Mouse (Mus musculus): ENCODE measurements at regions not wholly inside any gene's neighbourhood (a gene's known extent, or its start where the extent isn't known, plus 50 kb on each side); places are given as distances from the start of the nearest gene placed in this dataset.

- TF ChIP-seq CTCF (IDR thresholded peaks at IDR 0.05; ENCODE audit: low read depth) = no peak
- TF ChIP-seq EP300 (IDR thresholded peaks at IDR 0.05; ENCODE audit: low read depth) = no peak
Observed at GRCm38 (mm10) chr1:137106444-137106843, 146.2 kb upstream of the Nr5a2 start.
